Mouse (Mus musculus): ENCODE measurements around the gene Cntrob.

DNA sequence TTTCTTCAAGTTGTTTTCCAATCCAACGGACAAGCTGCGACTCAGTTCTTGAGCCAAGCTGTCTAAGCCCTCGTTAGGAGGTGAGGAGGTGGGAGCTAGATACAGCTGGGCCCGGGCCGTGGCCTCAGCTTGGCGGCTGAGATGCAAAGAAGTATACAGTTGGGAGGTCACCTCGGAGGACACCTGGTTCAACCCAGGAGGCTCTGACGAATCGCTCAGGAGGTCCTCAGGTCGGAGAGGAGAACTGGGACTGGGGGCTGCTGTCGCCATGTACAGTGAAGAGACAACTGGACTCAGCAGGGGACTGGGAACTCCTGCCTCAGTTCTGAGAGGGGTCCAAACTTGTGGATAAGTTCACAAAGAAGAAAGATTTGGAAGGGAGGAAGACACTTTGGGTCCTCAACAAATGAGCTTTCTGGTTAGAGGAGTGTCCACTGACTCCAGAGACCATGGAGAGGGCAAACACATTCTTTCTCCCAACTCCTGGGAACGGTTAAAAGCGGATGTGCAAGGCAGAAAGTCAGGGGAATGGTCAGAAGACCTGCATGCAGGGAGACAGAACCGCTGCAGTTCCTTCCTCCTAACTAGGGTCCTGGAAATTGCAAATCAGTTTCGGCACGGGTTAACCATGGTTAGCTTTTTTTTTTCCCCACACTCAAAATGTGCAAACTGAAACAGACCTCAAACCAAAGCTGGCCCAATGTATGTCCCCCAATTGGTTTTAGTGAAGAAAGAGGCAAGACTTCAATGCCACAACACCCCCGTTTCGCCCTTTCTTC, 693 bp downstream of the Cntrob start:
- TF ChIP-seq CTCF (IDR thresholded peaks at IDR 0.05; ENCODE audit: low read depth) (no peak), EP300 (IDR thresholded peaks at IDR 0.05; ENCODE audit: low read depth) (no peak)

All from liver, postnatal 0 days (tissue).